Mouse (Mus musculus) kidney, adult 2 months (tissue): ENCODE measurements at regions not wholly inside any gene's neighbourhood (a gene's known extent, or its start where the extent isn't known, plus 50 kb on each side); places are given as distances from the start of the nearest gene placed in this dataset.

Source experiments
- CTCF ChIP-seq: fragments of 200-500 bp; conservative IDR thresholded peaks from 2 replicates; pipeline ENCODE4 v1.5.1; 2011; ENCODE audit warnings: low read depth, mild to moderate bottlenecking, control low read depth, low read length, moderate library complexity, mixed read lengths; ENCODE audit not compliant: insufficient read depth, insufficient read length
- POLR2A ChIP-seq: fragments of 200-500 bp; IDR thresholded peaks from one replicate; pipeline ENCODE4 v1.6.1; 2011; ENCODE audit warnings: low read depth, low read length, control low read depth

- TF ChIP-seq POLR2A (no peak), CTCF (no peak)
Observed at GRCm38 (mm10) chr9:46558481-46558880, 238.7 kb upstream of the 4931429L15Rik start.
